Mouse (Mus musculus) liver, adult (tissue): ENCODE data around the gene Dcst2.

Experiments used
- GATA4 ChIP-seq: IDR thresholded peaks from 2 replicates; pipeline ENCODE4 v1.6.1; 2014; ENCODE audit warnings: mild to moderate bottlenecking, low read length; ENCODE audit not compliant: insufficient replicate concordance

Gene Dcst2

GRCm38 (mm10) chr3:89343279-89343678, 18.5 kb upstream of the Dcst2 start:
- no peak for TF ChIP-seq GATA4

DNA sequence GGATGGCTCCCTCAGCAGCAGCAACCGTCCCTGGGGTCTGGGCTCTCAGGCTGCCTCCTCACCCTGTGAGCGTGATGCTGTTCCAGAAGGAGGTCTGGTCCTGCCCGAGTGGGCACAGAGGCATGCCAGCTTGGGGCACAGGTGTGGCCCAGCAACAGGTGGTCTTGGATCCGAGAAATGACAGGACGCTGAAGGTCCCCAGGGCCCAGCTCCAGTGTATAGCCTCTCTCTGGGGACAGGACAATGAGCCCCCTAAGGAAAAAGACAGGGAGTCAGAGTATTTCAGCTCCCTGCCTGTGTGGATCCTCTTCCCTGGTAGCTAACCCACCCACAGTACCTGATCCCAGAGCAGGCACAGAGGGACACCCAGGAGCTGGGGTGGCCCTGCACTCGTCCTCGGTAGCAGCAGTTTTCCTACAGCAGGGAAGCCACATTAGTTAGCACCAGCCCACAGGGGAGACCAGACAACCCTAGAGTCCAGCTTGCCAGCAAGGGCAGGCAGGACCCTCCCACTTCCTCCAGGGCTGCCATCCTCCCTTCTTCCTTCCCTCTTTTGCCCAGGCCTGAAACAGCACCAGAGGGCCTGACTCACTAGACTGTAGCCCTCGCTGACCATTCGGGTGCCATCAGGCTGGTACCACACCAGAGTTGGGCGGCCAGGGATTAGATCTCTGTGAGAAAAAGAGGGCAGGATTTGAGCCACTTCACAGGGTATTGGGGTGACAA, 14.8 kb upstream of the Dcst2 start:
- no peak for TF ChIP-seq GATA4

GRCm38 (mm10) chr3:89347916-89348315, 13.9 kb upstream of the Dcst2 start:
- no peak for TF ChIP-seq GATA4

GRCm38 (mm10) chr3:89348911-89349868, 12.6 kb upstream of the Dcst2 start:
- no peak for TF ChIP-seq GATA4

DNA sequence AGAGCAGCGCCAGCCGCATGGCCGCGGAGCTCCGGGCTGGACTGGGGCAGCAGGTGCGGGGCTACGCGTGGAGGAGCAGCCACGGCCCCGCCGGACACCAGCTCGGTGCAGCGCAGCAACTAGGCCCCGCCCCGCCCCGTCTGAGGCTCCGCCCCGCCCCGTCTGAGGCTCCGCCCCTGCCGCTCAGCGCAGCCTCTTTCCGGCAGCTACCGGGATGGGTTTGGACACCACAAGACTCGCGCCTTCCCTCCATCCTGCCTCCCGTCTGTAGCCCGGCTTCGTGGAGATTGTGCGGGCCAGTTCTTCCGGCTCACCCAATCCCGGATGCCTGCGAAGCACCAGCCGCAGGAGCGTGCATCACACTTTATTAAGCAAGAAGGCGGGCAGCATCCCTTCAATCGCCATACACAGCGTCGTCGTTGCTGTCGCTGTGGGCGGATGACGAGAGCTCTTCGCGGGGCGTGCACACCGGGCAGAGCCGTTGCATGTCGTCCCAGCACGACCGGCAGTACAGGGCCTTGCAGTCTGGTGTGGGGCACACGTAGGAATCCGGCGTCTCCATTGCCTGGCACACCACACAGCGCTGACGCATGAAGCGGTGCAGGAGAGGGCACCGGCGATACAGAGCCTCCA, 11.8 kb upstream of the Dcst2 start, which contains the start of gene Adam15:
Gene Adam15, minus strand, starts transcription at position 128 of the 633 bp plus-strand sequence.
- TF ChIP-seq GATA4, result no peak

- no peak for TF ChIP-seq GATA4
These were observed 10.5 kb upstream of the Dcst2 start for GRCm38 (mm10) chr3:89351271-89351670.

DNA sequence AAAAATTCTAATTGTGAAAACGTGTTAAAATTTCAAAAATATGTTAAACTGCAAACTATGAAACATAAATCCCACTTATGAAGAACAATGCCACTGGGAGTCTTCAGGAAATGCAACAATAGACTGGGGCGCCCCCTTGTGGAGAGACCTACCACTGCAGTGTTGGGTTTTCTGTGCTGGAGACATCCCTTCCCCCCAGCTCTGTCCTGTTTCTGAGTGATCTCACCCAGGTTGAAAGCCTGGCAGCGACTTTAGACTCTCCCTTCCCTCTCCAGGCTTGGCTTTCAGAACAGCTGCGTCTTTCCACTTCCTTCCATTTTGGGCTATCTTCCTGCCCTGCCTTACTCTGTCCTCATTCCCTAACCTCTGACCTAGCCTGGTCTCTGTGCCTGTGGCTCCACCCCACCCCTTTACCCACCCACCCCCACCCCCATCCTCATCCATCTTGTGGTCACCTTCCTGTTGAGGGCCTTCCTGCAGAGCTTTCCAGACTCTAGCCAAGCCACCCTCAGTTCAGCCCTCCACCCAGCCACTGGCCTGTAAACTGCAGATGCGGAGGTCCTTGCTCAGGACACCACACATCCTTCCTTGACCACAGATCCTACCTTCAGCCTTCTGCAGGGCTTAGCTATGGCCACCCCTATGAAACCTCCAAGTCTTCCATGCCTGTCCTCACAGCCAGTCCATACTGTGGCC, 6.8 kb upstream of the Dcst2 start:
- no peak for TF ChIP-seq GATA4

DNA sequence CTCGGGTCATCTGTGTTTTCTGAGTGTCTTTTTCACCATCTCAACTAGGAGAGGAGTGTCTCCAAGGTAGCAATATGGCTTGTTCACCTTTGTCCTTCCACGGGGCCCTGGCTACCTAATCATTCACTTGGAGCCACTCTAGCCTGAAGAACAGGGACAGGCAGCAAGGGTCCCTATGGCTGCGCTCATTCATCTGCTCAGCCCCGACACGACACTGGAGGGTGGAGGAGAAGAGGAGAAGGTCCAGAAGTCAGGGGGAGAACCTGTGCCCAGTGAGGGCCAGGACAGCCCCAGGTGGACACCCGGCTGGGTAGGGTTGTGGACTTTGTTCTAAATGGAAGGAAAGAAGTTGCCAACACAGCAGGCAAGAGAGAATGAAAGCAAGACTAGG, 6.3 kb upstream of the Dcst2 start:
- no peak for TF ChIP-seq GATA4

DNA sequence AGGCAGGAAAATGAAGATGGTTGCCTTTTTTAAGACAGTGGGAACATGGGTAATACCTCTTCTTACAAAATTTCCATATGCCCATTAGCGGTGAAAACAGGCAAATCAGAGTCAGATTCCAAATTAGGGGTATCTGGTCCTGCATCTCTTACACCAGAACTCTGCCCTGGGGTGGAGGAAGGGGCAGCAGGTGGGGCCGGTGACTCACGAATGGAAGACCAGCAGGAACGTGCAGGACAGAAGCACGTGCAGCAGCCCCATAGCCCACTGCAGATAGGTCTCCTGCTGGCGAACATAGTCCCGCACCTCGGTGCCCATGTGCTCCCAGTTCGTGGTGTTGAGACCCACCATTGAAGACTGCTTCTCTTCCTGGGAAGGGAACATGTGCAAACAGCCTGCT, 5.7 kb upstream of the Dcst2 start:
- TF ChIP-seq GATA4, result no peak

- no peak for TF ChIP-seq GATA4
These were observed 2.1 kb upstream of the Dcst2 start for GRCm38 (mm10) chr3:89359630-89360029.

DNA sequence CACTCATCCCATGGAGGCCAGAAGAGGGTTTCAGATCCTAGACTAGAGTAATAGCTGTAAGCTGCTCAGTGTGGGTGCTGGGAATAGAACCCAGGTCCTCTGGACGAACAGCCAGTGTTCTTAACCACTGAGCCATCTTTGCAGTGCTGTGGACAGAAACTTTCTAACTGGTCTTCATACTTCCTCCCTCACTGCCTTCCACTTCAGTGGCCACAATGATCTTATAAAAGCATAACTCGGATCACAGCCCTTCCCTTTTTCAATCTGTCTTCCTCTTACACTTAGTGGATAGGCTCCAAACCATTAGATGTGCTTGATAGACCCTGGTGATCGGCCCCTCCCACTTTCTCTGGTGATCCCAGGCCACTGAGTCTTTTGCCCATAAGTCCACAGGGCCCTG, 1.5 kb upstream of the Dcst2 start:
- no peak for TF ChIP-seq GATA4

GRCm38 (mm10) chr3:89364631-89365030, 2.9 kb downstream of the Dcst2 start:
- no peak for TF ChIP-seq GATA4

DNA sequence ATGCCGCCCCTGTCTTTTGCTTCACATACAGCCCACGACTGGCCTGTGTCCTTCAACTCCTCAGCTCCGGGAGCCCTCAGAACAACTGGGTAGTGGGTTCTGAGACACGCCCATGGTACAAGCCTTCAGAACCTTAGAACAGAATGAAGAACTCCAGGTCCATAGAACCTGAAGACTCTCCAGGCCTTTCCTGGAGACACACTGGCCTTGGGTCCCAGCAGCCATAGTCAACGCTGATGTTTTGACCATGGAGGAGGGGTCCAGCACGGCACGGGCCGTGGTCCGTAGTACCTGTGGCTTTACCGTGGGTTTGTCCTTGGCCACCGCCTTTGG, 3.3 kb downstream of the Dcst2 start, which contains the start of gene Dcst1:
Gene Dcst1, minus strand, starts transcription at position 101 of the 333 bp plus-strand sequence.
- TF ChIP-seq GATA4, result no peak

- no peak for TF ChIP-seq GATA4
These were observed 4.0 kb downstream of the Dcst2 start for GRCm38 (mm10) chr3:89365486-89366414.

DNA sequence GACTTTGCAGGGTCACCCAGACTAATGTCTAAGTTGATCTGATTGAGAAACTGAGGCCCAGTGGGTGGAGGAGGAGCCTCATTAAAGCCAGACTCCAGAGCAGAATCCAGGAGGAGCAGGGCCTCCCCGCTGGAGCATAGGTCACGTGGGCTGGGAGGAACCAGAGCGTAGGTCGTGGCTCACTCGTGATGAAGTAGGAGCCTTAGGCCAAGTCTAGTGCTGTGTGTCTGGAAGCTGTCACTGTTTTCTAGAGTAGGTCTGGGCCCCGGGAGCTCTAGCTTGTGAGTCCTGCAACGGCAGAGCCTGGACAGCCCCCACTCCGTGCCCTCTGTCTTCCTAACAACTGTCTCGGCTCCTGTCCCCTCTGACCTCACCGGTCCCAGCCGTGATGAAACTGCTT, 5.6 kb downstream of the Dcst2 start:
- TF ChIP-seq GATA4, result no peak
